Mouse (Mus musculus) ovary, adult 18-20 months (tissue): ENCODE measurements around the gene Utf1.

Experiments used
- DNase-seq: peaks from one replicate; pipeline ENCODE4 v3.0.0; 2022; ENCODE audit warnings: low spot score, mixed read lengths

The Utf1 gene

DNA sequence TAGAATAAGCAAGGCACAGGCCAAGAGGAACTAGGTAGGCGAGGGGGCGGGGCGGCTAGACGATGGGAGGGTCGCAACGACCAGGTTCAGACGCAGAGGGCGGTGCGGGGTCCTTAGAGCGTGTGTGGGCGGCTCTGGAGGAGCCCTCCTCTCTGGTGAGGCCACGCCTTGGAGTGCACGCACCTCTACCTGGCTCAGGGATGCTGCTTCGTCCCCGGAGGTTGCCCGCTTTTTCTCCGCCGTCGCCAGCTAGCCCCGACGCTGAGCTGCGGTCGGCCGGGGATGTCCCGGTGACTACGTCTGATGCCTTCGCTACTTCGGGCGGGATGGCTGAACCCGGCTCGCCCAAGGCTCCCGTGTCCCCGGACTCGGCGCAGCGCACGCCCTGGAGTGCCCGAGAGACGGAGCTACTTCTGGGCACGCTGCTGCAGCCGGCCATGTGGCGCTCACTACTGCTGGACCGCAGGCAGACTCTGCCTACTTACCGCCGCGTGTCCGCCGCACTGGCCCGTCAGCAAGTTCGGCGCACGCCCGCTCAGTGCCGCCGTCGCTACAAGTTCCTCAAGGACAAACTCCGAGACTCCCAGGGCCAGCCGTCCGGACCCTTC, at the start of gene Utf1:
Gene Utf1 (plus strand): TSS at position 116 of the 608 bp plus-strand sequence.
- DNase-seq, result peak; percentile 37

DNA sequence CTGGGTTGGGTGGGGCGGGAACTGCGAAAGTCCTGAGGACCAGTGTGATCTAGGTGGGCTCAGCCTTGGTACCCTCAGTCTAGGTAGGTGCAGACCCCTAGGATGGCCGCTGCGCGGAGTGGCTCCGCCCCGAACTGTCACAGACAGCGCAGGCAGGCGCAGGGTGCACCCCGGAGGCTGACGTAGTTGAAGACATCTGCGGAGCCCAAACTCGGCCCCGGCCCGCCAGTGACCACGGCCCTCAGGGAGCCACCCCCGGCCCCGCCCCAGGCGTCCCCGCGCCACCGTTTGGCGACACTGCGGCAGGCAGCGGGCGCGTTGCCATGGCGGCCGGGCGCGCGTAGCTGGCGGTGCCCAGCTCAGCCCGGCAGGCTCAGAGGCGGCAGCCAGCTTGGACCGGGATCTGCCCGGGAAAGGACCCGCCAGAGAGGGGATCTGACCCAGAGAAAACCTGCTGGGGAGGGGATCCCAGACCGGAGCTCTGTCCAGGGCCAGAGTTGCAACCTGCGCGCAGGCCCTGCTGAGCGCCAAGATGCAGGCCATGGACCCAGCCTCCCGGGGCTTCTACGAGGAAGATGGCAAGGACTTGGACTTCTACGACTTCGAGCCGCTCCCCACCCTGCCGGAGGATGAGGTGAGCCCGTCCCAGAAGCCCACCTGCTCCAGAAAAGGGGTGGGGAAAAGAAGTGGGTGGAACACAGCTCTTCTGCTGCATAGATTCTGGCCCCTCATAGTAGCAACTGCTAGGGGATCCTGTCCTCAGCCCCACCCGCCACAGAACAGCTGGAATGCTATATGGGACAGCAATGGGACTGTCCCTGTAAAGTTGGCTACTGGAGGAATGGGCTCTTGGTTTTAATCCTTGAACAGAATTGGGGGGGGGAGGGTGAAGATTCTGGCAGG, 48.7 kb upstream of the Utf1 start, which contains the start of gene Kndc1:
Gene Kndc1 (plus strand): TSS at position 42 of the 903 bp plus-strand sequence.
- no peak for DNase-seq

GRCm38 (mm10) chr7:139896271-139896670, 47.3 kb upstream of the Utf1 start:
- no peak for DNase-seq

DNA sequence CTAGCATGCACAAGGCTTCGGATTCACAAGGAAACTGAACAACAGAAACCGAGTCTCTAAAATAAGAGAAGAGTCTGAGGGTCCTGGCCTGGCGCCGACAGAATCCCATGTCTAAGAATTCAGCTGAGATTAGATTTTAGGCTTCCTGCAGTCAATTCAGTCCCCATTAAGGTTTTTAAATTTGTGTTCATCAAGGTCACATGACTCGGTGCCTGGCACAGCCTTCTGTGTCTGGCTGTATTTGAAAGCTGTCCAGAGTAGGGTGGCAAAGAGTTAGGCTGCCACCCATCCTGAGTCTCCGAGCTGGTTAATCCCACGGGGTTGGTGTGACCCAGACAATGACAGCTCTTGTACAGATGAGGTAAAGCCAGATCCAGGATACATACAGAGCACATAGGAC, 46.8 kb upstream of the Utf1 start:
- no peak for DNase-seq

GRCm38 (mm10) chr7:139898606-139899005, 45.0 kb upstream of the Utf1 start:
- DNase-seq, result no peak

- DNase-seq, result no peak
These were observed 44.1 kb upstream of the Utf1 start for GRCm38 (mm10) chr7:139899505-139899904.

DNA sequence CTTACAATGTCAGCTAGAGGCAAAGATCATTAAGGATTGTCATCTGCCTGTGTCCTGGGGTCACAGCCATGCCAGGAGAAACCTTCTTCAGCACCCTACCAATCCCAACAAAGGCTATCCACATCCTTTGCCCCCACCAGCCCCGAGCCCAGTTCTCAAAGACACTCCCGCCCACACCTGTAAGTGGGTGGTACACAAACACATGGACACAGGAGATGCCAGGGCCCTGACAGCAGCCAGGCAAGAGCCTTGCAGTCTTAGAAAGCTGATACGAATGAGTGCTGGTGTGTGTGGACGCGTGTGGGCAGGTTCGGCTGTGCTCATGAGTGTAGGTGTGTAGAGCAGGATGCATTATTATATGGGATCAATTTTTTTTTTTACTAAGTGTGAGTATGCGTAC, 43.1 kb upstream of the Utf1 start:
- no peak for DNase-seq

DNA sequence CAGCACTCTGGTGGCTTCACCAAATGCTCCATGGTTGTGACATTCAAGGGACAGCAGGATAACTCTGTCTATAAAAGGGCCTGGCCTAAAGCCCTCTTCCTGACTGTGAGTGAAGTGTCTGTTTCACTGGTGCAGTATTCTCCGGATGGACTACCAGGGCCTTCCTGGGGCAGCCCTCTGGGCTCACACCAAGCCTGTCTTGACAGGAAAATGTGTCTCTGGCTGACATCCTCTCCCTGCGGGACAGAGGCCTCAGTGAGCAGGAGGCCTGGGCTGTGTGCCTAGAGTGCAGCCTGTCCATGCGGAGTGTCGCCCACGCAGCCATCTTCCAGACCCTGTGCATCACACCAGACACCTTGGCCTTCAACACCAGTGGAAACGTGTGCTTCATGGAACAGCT, 42.7 kb upstream of the Utf1 start:
- DNase-seq, result no peak

GRCm38 (mm10) chr7:139901981-139902380, 41.6 kb upstream of the Utf1 start:
- no peak for DNase-seq

GRCm38 (mm10) chr7:139905261-139905660, 38.3 kb upstream of the Utf1 start:
- no peak for DNase-seq

DNA sequence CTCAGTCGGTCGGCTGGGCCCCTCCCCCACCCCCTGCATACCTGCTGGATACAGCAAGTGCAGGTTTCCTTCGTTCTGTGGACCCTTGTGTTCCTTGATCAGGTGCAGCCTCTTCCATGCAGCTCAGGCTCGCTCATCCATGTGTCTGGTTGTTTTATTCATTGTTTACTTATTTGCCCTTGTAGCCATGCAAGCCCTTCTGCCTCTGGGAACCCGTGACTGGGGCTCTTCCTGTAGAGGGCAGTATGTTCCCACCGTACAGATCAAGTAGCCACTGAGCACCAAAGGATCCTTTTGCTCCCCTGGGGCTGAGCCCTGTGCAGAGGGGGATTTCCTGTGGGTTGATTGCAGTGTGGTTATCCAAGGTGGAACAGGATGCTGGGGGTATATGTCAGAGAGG, 37.9 kb upstream of the Utf1 start:
- peak; percentile 28 for DNase-seq

GRCm38 (mm10) chr7:139908176-139908575, 35.4 kb upstream of the Utf1 start:
- no peak for DNase-seq

- DNase-seq, result no peak
These were observed 34.1 kb upstream of the Utf1 start for GRCm38 (mm10) chr7:139909469-139909868.

GRCm38 (mm10) chr7:139910204-139910835, 33.3 kb upstream of the Utf1 start:
- no peak for DNase-seq

- DNase-seq, result no peak
These were observed 29.2 kb upstream of the Utf1 start for GRCm38 (mm10) chr7:139914141-139915047.

DNA sequence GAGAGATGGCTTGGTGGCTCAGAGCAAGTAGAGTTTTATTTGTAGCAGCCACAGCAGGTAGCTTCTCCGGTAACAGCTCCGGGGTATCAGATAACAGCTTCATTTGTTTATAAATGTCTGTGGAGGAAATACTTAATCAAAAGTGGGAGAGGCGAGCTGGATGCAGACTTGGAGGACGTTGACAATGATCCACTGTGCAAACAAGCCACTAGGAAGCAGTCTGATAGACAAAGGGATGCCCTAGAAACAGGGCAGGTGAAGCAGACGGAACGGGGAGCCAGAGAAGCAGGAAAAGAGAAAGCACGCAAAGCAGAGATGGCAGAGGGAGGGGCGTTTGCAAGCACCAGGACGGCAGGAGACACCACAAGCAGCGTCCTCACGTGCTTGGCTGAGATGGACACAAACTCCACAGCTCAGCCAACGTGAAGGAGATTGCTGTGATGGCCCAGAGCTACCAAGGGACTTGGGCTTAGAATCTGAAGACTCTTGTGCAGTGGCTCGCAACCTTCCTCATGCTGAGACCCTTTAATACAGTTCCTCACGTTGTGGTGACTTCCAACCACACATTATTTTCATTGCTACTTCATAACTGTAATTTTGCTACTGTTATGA, 27.8 kb upstream of the Utf1 start:
- DNase-seq, result no peak

- DNase-seq, result no peak
These were observed 27.2 kb upstream of the Utf1 start for GRCm38 (mm10) chr7:139916345-139916744.

DNA sequence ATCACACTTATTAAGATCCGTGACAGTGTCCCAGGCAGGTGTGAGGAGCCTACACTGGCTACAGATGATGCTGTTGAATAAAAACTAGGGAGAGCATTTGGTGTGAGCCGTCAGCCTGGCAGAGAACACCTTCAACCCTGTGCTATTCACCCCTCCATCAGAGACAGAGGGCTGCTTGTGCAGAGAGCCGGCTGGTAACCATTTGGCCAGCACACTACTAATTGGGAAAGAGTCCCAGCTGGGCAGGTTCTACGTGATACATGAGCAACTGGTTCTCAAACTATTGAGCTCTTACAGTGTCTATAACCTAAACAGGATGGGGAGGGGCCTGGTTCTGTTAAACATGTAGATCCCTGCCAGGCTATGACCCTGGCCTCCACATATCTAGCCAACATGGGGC, 25.3 kb upstream of the Utf1 start:
- DNase-seq, result no peak

- DNase-seq, result no peak
These were observed 12.9 kb upstream of the Utf1 start for GRCm38 (mm10) chr7:139930732-139931131.

- no peak for DNase-seq
These were observed 6.9 kb upstream of the Utf1 start for GRCm38 (mm10) chr7:139936705-139937104.

DNA sequence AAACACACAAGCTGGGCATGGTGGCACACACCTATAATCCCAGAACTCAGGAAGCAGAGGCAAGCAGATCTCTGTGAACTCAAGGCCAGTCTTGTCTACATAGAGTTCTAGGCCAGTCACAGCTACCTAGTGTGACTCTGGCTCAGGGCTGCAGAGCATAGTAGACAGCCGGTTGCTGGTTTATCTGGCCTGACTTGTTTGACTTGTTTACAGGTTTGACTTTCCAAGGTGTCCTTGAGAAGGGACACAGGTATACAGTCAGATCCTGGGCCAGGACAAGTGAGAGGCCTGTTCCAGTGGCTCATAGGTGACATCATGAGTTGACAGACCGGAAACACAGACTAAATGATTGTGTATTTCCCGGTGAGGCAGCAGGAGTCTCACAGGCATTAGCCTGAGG, 6.5 kb upstream of the Utf1 start:
- DNase-seq, result no peak
